Mouse (Mus musculus) megakaryocyte, embryonic 14.5 days (primary cell): Measurements from ENCODE around the gene Vwa3b.

Source experiments
- FLI1 ChIP-seq: IDR thresholded peaks from 2 replicates; pipeline ENCODE4 v1.6.1; 2012; ENCODE audit warnings: low read length, inconsistent platforms, mixed read lengths
- GATA1 ChIP-seq: IDR thresholded peaks from 3 replicates; pipeline ENCODE4 v1.6.1; 2012; ENCODE audit warnings: mixed read lengths, low read length, inconsistent platforms, borderline replicate concordance

- TF ChIP-seq GATA1 (no peak), FLI1 (no peak)
Measured at GRCm38 (mm10) chr1:37084075-37084474, 57.7 kb downstream of the Vwa3b start.
